Mouse (Mus musculus) brain, adult 2 months (tissue): ENCODE data around the gene RPS10-NUDT3.

Experiments
- DNase-seq: peaks from one replicate; pipeline ENCODE4 v3.0.0; 2011; ENCODE audit warnings: low read depth, low spot score

RPS10-NUDT3 gene

DNA sequence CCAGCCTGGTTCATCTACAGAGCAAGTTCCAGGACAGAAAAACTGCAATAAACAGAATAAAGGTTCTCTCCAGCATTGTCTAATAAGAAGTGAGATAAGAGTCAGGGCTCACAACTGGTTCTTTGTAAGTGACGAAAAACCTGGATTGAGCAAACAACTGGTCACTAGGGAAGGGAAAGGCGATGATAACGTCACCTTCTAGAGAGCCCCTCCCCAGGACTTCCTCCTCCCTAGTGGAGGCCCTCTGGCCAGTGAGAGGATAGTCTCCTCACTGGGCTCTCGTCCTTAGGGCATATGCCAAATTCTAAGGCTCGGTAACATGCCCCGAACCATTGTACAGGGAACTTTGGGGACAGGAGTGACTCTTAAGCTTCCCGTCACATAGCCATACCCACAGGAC lies 59.0 kb downstream of the RPS10-NUDT3 start:
- no peak for DNase-seq

DNA sequence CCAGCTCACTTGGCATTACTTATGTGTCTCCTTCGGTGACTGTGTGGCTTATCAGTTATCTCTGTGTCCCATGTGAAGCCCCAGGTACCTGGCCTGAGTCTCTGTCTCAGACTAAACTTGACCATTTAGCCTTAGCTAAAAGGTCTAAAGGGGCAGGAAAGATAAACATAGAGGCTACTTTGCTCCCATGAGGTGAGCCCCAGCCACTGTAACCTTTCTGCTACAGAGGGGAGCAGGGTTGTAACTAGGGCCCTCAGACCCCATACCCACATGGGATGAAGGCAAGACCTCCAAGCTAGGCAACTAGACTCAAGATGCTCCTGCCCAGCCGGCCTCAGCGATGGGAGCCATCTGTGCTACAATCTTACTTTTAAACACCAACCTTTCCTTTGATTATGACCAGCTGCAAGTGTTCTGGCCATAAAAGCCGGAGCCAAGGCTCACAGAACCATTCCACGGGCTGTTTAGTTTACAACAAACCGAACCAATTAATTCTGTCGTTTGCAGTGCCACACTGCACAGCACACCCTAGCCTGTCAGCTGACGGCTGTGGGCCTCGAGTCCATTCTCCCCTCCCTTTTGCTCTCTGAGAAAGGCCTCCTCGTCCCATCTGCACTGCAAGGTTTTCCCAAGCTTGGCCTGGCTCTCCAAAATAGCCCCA lies 59.8 kb downstream of the RPS10-NUDT3 start:
- DNase-seq = no peak

DNA sequence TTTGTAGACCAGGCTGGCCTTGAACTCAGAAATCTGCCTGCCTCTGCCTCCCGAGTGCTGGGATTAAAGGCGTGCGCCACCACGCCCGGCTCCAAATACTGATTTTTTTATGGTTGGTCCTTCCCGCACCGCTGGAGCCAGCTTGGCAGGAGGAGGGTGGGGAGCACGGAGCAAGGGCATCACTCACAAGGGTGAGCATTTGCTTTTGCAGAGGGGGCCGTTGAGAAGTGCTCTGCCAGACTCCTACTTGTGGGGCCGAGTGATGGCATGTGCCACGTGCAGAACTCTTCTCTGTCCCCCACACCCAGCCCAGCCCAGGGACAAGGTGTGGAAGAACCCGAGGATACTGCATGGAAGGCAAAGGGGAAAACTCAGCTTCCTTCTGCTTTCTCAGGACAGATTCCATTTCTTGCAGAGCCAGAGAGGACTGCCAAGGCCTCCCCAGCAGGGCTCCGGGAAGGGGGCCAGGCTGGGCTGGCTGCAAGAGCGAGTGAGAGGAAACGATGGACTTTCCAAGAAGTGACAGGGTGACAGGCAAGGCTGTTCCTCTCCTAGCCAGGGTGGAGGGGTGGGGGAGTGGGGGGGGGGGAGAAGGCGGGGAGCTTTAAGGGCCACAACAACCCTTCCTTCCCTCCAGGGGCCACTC lies 60.4 kb downstream of the RPS10-NUDT3 start:
- DNase-seq = peak; percentile 94

- no peak for DNase-seq
Measured at GRCm38 (mm10) chr17:27573772-27574320, 61.2 kb downstream of the RPS10-NUDT3 start.

GRCm38 (mm10) chr17:27571315-27571714 lies 63.7 kb downstream of the RPS10-NUDT3 start:
- DNase-seq = no peak

DNA sequence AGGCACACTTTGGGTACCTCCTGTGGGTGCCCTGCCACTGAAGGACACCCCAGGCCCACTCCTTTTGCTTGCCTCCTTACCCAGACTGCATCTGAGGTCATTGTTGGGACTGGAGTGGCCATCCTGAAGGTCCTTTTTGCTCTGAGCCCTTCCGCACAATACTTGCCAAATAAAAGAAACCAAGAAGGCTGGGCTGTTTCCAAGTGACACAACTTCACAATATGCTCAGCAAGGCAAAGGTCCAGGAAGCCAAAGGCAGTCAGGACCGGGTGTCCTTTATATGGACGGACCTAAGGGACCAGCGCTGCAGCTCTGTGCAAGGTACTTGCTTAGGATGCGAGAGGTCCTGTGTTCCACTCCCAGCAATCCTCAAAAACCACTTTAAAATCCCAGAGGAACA lies 66.8 kb downstream of the RPS10-NUDT3 start:
- DNase-seq = no peak

DNA sequence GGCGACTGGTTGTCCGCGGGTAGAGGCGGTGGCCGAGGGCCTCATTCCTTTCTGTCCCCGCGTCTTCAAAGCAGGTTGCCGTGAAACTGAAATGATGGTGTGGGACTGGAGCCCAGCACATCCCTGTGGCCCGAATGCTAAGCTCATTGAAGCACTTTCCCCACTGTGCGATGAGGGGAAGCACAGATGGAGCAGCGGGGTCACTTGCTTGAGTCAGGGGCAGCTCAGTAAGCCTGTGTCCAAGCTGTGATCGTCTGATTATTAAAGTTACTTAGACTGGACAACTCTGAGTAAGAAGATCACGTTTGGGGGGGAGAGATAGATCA lies 69.1 kb downstream of the RPS10-NUDT3 start:
- no peak for DNase-seq

DNA sequence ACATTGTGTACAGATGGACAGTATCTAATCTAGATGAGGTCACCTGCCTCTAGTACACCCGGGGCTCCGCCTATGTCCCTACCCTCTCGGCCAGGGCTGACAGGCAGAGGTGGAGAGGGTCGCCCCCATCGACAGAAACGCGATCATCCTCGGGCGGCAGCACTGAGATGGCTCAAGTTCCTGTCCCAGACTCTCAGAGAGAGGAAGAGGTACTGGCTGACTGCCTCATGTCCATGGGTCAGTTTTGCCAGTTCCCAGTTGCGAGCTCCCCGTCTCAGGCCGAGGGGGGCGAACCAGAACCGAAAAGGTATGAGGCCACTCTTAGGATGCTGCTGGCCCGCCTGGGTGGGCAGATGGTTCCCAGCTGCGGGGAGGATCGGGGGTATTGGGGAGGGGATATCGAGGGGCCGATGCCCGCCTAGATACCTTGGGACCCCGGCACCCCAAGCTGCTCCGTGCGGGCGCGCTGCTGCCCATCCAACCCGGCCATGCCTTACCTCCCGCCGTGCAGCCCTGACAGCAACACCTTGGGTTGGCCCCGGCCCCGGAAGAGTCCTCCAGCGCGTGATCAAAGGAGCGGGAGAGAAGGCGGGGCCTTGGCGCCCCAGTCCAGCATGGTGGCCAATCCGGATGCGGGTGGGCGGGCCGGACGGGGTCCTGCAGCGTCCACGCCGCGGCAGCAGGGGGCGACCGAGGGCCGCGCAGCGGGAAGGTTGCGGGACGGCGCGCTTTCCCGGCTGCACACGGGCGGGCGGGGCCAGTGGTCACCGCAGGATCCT lies 69.7 kb downstream of the RPS10-NUDT3 start, which contains the start of gene AI413582:
TSS of gene AI413582 (minus strand) at position 594 of the 779 bp plus-strand sequence.
- DNase-seq = peak; percentile 97

DNA sequence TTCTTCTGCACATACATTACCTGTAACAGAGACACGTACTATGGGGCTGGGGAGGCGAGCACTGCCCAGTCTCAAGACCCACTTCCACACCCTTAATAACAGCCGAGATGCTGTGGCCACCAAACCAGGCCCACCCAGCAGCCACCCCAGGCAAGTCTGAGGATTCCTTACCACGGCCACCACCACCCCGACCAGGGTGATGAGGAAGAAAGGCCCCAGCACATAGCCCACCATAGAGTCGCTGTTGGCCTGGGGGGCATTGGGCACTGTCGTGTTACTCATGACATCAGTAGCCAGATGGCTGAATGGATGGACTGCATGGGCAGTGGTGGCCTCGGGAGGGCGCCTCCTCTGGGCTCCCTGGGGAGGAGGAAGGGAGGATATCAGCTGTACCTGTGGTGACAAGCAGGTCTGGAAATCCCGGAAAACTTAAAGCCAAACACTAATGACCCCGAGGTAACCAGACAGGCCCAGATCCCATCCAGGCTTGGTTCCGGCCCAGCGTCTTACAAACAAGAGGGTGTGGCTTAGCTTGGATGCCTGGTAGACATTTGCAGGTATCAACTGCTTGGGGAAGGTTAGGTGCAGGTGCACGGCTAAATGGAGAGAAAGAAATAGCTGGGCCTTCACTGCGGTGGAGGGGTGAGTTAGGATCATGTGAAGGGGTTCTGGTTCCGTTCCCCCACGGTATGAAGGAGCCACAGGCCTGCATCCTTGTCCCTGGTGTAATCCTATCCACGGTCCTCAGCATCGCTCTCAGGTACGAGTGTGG lies 70.4 kb downstream of the RPS10-NUDT3 start:
- peak; percentile 57 for DNase-seq

DNA sequence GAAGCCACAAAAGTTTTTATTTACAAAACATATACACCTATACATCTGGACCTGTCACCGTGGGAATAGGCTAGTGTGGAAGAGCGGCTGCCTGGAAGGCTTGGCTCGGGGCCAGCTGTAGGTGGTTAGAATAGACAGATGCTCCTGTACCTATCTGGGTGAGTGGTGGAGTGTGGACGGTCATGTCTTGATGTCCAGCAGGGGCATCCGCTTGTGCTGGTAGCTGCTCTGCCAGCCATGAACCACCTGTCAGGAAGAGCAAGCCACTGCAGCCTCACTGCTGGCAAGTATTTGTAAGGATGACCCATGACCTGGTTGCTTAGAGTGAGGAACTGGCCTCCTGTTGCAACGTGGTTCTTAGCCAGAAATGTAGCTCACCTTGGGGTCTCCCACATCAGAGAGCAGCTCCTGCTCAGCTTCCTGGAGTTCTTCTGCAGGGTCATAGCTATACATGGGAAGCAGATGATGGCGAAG lies 71.2 kb downstream of the RPS10-NUDT3 start:
- DNase-seq = no peak

DNA sequence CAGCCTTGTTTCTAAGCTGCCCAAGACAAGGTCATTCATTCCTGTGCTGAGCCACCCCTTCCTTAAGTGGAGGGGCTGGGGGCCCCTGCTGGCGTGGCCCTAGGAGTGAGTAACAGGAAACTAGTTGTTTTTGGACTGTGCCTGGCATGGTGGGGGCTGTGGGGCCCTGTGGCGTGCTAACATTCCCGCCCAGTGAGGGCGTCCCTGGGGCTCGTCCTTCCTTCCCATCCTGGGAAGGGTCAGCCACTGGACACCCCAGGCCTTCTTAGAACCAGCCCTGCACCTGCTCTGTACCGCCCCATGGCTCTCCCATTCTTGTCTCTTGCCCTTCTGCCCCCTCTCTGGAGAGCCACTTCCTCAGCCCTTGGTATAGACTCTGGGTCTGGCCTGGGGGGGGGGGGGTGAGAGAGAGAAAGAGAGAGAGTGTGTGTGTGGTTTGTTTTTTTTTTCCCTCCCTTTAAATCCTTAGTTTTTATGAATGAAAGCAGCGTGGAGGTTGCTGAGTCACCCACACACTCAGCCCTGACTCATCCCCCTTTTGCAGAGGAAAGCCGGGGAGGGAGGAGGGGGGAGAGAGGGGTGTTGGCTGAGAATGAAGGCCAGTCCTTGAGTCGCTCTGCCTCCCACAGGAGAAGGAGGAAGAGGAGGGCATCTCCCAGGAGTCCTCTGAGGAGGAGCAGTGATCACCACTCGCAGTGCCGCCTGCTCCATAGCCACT lies 73.1 kb downstream of the RPS10-NUDT3 start:
- peak; percentile 94 for DNase-seq

DNA sequence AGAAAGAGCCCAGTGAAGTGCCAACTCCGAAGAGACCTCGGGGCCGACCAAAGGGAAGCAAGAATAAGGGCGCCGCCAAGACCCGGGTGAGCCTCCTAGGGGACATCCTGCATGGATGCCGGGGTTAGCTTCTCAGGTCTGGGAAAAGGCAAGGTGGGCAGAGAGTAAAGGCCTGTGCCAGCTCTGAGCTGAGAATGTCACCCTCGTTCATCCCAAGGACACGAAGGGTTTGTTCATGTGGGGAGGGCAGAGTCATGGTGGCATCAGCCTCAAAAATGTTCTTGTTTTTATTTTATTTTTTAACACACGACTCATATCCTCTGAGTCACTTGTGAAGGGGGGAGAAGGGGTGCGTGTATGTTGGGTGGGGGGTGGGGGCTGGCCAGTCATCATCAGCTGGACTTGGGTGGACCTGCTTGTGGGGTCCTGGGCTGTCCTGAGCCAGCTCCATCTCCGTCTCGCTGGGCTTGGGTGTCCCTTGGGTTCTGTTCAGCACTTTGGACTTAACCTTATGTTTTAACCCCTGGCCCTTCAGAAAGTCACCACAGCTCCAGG lies 74.0 kb downstream of the RPS10-NUDT3 start:
- no peak for DNase-seq

DNA sequence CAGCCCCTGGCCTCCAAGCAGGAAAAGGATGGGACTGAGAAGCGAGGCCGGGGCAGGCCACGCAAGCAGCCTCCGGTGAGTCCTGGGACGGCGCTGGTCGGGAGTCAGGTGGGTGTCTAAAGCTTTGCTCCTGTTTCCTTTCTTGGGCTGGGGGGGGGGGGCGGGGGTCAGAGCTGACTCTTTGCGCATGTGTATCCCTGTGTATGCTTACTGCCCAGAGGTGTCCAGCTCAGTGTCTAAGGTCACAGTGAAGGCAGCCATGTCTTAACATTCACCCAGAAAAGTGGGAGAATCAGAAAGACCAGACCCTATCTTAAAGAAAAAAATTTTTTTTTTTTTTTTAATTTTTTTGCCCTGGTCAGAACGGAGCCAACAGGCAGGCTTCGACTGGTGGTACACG lies 75.4 kb downstream of the RPS10-NUDT3 start:
- no peak for DNase-seq

- DNase-seq = no peak
Measured at GRCm38 (mm10) chr17:27558845-27559244, 76.2 kb downstream of the RPS10-NUDT3 start.

DNA sequence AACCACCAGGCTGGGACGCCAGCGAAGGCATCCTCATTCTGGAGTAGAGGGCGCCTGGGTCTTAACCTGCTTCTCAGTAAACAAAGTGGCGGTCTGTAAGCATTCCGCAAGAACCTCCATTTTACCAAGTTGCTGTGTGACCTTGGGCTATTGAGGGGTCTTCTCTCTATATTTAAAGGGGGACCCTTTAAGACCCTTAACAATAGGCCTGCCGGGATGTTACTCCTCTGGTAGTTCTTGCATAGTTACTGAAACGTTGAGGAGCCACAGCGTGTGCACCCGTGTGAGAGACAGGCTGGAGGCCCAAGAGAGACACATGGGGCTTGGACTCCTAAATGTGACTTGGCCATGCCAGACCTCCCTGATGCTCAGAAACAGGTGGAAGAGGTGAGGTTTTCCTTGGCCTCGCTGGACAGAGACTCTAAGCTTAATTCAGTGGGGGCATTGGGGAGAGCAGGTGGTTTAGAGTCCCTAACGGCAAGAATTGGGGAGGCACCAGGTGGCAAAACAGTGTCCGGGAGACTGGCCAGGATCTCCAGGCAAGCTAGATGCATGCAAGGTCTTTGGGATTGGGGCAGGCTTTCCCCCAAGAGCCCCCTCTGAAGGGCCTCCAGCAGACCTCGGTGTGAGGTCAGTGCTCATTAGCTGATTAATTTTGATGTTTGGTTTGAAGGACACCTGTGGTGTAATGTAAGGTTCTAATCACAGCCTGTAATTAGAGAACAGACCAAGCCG lies 76.9 kb downstream of the RPS10-NUDT3 start:
- peak; percentile 81 for DNase-seq

- no peak for DNase-seq
Measured at GRCm38 (mm10) chr17:27557181-27557926, 77.7 kb downstream of the RPS10-NUDT3 start.

DNA sequence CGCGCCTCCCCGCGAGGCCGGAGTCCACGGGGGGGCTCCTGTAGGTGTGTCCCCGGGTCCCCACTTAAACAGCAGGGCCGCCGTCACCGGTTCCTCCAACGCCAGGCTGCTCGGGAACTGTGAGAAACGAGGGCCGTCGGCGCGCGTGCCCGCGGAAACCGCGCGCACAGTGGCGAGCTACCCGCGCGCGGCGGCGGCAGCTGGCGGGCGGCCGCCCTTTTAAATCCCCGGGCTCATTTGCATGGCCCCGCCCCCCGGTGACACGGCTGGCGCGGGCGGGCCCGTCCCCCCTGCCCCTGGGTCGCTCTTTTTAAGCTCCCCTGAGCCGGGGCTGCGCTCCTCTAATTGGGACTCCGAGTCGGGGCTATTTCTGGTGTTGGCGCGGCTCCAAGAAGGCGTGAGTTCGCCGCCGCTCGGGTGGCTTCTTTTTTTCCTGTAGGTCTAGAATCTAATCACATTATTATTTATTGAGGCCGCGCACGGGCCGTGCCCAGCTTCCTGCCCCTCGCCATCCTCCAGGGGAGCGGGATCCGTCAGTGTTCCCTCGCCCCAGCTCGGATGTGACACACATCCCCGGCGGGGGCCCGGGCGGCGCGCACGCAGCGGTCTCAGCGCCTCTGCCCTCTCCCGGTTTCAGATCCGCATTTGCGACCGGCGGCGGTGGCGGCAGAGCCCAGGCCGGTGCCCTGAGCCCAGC lies 78.6 kb downstream of the RPS10-NUDT3 start, which contains the start of gene Hmga1:
TSS of gene Hmga1 (plus strand) at position 183 of the 697 bp plus-strand sequence.
- peak; percentile 91 for DNase-seq

- no peak for DNase-seq
Measured at GRCm38 (mm10) chr17:27555512-27556172, 79.4 kb downstream of the RPS10-NUDT3 start.
